Mouse (Mus musculus) spleen, adult 18-20 months (tissue): ENCODE results near the gene Eif3l.

Experiments
- DNase-seq, 2 experiments: peaks; one replicate each; pipeline ENCODE4 v3.0.0; 2022; ENCODE audit warnings: mixed read lengths in 2 of 2

Eif3l gene

DNA sequence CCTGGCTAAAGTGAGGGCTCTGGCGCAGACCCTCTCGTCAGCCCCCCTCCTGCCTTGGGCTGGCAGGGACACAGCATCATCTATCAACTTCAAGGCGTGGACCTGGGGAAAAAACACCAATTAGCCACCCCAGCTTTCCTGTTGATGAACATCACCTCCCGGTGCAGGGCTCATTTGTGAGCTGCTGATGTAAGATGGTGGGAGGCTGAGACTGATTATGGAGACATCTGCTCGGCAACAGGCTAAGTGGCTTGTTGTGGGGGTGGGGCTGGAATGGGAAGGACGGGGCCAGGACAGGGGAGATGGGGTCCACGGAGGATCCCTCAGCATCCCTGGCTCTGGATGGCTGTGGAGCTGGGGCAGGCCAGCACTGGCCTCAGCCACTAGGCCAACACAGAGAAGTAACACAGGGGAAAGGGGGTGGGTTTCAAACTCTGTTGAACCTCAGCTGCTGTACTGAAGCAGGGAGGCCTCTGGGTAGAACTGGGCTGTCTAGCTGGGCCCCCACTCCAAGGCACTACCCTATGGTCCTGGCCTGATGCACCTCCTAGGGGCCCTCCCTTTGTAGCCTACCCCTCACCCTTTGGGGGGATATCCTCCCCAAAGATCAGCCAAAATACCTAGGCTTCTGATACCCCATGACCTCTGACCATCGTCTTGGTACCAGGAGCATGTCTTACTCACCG is 24.7 kb upstream of the Eif3l start:
- no peak for DNase-seq

DNA sequence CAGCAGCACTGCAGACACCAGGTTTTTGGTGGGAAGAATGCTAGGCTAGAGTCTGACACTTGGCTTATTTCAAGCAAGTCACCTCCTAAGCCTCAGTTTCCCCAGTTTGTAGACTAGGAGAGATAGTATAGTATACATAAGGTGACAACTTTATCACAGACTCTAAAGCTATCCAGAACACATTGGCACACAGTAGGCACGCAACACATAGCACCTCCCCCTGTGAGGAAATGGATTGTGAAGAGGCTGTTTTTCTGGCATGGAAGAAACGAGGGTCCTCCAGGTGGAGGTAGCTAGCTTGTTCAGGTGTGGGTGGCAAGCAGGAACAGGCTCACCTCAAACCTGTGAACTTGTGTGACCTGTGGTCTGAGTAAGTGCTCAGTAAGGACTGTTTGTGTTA is 24.0 kb upstream of the Eif3l start:
- no peak for DNase-seq

DNA sequence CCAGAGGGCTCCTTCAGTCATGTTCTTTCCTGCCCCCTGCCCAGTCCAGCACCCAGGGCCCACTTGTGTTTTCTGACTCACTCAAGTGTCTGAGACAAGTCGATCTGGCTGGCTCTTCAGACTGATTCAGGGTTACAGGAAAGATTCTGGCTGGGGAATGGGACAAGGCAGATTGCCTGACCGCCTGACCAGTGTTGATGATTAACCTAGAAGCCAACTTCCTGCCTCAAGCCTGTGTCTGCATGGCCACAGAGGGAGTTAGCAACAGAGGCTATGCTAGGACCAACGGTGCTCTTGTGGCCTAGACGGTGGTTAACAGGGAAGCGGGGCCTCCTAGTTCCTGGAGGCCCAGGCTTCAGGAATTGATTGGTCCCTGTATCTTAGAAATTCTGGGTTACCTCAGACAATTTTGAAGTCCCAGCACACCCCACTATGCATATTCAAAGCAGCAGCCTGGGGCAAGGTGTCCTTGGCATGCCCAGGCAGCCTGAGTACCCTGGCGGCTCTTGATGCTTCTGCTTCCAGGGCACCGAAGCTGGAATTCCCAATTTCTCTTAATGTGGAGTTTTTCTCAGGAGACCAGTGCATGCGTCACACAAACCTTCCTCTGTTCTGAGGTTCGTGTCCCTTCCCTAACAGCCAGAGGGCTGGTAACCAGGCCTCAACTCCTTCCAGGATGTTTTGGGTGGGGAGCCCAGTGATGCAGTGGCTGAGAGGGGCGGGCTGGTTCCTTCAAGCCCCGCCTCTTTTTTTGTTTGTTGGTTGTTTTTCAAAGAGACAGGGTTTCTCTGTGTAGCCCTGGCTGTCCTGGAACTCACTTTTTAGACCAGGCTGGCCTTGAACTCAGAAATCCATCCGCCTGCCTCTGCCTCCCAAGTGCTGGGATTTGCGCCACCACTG is 23.3 kb upstream of the Eif3l start:
- DNase-seq, result no peak

GRCm38 (mm10) chr15:79052366-79052765 is 22.6 kb upstream of the Eif3l start:
- no peak for DNase-seq

GRCm38 (mm10) chr15:79056601-79057000 is 18.4 kb upstream of the Eif3l start:
- no peak for DNase-seq

DNA sequence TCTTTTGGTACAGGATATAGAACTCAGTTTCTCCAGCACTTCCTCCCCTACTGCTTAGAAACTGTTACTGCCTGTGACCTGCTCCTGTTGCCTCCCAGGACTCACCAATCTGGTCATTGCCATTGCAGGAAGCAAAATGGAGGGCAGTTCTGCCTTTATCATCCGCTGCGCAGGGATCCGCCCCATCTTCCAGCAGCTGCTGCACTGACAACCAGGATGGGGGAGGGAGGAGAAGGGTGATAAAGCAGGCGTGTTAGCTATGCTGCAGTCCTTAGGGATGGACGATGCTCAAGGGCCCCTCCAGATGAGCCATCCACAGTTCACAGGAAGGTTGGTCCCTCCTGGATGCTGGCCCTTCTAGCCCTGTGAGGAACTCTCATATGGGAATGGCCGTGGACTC is 17.1 kb upstream of the Eif3l start:
- DNase-seq, result no peak

GRCm38 (mm10) chr15:79060887-79061565 is 14.0 kb upstream of the Eif3l start:
- no peak for DNase-seq

GRCm38 (mm10) chr15:79062376-79063159 is 12.4 kb upstream of the Eif3l start, which contains the start of gene Ankrd54:
Ankrd54 (minus strand) TSS chr15:79062893.
- DNase-seq, result peak; percentile 89 to 92

DNA sequence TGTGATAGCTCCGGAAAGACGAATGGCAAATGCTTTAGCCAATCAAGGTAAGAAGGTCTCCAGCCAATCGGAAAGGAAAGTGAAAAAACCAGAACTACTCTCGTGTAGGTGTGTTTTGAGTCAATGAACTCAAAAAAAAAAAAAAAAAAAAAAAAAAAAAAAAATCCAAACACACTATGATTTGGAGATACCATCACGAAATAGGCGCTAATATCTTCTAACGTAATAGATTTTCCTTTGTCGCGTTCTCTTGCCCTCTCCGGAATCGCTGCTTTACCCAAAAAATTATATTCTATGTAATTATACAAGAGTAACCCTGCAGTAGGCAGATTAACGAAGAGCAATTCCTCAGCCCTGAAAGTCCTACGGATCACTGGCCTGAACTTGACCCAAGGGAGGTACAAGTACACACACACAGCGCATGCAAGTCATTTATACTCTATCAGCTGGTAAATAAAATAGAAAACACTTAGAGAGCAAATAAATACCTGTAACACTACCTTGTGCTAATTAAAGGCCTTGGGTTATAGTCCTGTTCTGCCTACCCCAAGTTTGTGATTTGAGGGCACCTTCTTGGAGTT is 11.7 kb upstream of the Eif3l start:
- no peak for DNase-seq

DNA sequence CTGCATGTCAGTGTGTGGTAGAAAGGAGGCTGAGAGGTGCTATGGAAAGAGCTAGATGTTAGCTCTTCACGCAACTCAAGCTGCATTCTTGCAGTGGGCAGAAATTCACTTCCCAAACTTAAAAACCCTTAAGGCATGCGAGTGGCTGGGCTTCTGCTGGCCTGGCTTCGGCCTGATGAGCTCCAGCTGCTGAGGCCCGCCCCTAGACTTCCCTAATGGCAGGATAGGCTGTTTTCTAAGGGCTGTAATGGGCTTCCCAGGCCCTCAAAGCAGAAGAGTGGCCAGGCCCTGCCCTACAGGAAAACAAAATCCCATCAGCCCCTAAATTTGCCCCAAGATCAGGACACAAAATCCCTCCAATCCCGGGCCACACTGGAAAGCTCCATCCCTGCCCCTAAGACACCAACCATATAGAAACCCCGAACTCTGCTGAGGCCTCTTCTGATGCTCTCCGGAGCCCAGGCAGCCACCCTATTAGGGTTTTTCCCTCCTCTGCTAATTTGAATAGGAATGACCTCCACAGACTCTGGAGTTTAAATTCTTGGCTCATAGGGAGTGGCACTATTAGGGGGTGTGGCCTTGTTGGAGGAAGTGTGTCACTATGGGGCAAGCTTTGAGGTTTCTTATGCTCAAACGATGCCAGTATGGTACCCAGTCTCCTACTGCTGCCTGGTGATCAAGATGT is 9.8 kb upstream of the Eif3l start:
- DNase-seq, result no peak

DNA sequence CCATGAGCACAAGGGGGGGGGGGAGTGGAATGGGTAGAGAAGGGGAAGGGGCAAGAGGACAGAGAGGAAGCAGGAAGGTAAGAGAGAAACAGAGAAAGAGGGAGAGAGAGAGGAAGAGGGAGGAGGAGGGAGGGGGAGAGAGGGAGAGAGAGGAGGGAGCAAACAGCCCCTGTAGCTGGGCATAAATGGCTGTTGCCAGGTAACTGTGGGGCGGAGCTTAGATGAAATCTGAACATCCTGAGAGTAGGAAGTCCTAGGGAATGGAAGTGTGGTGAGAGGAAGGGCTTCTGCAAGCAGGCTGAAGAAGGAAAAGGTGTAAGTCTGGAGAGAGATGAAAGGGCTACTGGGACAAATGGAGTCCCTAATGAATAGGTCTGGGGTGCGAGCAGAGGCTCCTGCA is 8.7 kb upstream of the Eif3l start:
- DNase-seq, result no peak

- DNase-seq, result no peak
Observed at GRCm38 (mm10) chr15:79067631-79068030, 7.3 kb upstream of the Eif3l start.

- no peak for DNase-seq
Observed at GRCm38 (mm10) chr15:79068416-79068815, 6.6 kb upstream of the Eif3l start.

DNA sequence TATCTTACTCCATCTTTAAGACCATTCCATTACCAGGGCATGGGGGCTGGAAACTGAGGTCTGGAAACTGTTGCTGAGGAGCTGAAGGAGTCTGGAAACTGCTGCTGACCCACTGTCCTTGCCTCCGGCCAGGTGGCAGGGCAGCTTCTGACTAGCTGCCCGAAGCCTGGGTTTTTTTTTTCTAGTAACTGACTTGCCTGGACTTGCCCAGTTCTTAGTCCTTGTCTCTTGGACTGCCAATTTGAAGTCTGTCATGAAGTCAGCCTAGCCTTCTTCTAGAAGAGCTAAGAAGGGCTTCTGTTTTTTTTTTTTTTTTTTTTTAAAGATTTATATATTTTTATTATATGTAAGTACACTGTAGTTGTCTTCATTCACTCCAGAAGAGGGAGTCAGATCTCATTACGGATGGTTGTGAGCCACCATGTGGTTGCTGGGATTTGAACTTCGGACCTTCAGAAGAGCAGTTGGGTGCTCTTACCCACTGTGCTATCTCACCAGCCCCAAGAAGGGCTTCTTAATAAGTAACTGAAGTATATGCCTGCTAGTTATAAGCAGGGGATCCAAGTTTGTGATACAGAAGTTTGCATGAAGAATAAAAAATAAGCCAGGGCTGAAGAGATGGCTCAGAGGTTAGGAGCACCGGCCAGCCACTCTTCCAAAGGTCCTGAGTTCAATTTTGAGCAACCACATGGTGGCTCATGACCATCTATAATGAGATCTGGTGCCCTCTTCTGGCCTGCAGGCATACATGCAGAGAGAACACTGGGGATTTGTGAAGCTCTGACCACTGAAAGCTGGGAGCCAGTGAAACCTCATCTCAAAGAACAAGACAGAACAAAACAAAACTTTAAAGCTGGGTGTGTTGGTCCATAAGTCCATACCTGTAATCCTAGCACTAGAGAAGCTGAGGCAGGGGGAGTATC is 3.6 kb upstream of the Eif3l start:
- DNase-seq, result peak in 1 of 2 experiments; percentile 35

GRCm38 (mm10) chr15:79073752-79074151 is 1.2 kb upstream of the Eif3l start:
- DNase-seq, result no peak

- no peak for DNase-seq
Observed at GRCm38 (mm10) chr15:79074446-79074845, 533 bp upstream of the Eif3l start.

DNA sequence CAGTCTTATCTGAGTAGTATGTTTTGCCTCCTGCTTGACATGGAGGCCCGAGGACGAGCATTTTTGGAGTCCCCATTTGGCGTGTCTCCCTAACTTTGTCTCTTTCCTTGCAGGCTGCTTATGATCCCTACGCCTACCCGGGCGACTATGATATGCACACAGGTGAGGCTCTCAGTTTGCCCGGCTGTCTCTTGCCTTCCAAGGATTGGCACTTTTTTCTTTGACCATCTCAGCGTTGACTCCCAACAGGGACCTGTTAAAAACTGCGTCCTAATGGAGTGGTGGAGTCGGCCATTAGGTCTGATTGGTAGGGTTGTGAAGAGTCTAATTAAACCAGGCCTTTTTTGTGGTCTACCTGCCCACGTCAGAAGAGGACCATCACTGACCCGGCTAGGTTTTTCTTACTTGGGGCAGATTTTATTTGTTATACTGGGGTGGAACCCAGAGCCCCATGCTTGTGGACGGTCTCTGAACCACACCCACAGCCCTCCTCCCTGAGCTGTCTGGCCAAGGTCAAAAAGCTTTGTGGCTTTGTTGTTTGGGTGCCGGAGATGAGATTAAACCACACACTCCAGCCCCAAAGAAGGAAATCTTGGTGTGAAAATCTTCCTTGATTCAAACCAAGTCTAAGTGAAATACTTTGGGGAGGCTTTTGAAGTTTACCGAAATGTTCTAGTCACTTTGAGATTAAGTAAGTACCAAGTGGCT is 833 bp downstream of the Eif3l start:
- DNase-seq, result no peak

- DNase-seq, result no peak
Observed at GRCm38 (mm10) chr15:79079567-79079966, 4.6 kb downstream of the Eif3l start.

GRCm38 (mm10) chr15:79092284-79092683 is 17.3 kb downstream of the Eif3l start:
- DNase-seq, result no peak
